Mouse (Mus musculus) myocyte (in vitro differentiated cells): Measurements from ENCODE around the gene Ctsll3. TPM values are rescaled to one million over a fixed set of nuclear protein-coding genes. Genes with fewer than 3 reads are reported as not detected.

Experiments used
- H3K27me3 ChIP-seq: one replicate; pipeline ENCODE4 v1.6.1; 2011; ENCODE audit not compliant: control insufficient read depth, insufficient read depth, insufficient read length
- H3K36me3 ChIP-seq: one replicate; pipeline ENCODE4 v1.6.1; 2011; ENCODE audit not compliant: control insufficient read depth, insufficient read depth
- H3K4me2 ChIP-seq: one replicate; pipeline ENCODE4 v1.6.1; 2011; ENCODE audit warnings: low read depth, control low read depth
- H3K4me3 ChIP-seq: one replicate; pipeline ENCODE4 v1.5.1; 2011; ENCODE audit warnings: mild to moderate bottlenecking, control low read depth, moderate library complexity
- H3K79me2 ChIP-seq: one replicate; pipeline ENCODE4 v1.6.1; 2011; ENCODE audit not compliant: control insufficient read depth, insufficient read depth
- H3ac ChIP-seq: one replicate; pipeline ENCODE4 v1.6.1; 2011; ENCODE audit not compliant: control insufficient read depth, insufficient read length
- CEBPB ChIP-seq: IDR thresholded peaks from 2 replicates; pipeline ENCODE4 v1.6.1; 2011; ENCODE audit warnings: mild to moderate bottlenecking, moderate library complexity; ENCODE audit not compliant: poor library complexity, insufficient read depth, severe bottlenecking
- E2F4 ChIP-seq: IDR thresholded peaks from one replicate; pipeline ENCODE4 v1.6.1; 2011; ENCODE audit warnings: mild to moderate bottlenecking, control low read depth, moderate library complexity; ENCODE audit not compliant: insufficient read depth
- MAX ChIP-seq: IDR thresholded peaks from one replicate; pipeline ENCODE4 v1.6.1; 2011; ENCODE audit warnings: low read depth, mild to moderate bottlenecking, control low read depth
- MYOD1 ChIP-seq, 3 experiments: IDR thresholded peaks; one replicate each; pipeline ENCODE4 v1.6.1; 2011; ENCODE audit warnings: control low read depth in 2 of 3, low read depth in 2 of 3, mild to moderate bottlenecking in 2 of 3, moderate library complexity in 1 of 3; ENCODE audit not compliant: insufficient read length in 2 of 3, control insufficient read depth in 1 of 3
- MYOG ChIP-seq, 3 experiments: IDR thresholded peaks; one replicate each; pipeline ENCODE4 v1.6.1; 2011; ENCODE audit warnings: control low read depth in 2 of 3, low read depth in 2 of 3, mild to moderate bottlenecking in 2 of 3; ENCODE audit not compliant: insufficient read length in 2 of 3, control insufficient read depth in 1 of 3, insufficient read depth in 1 of 3
- POLR2A ChIP-seq: IDR thresholded peaks from one replicate; pipeline ENCODE4 v1.6.1; 2011; ENCODE audit warnings: low read depth, mild to moderate bottlenecking, control low read depth, moderate library complexity; ENCODE audit not compliant: insufficient read length
- POLR2AphosphoS2 ChIP-seq: IDR thresholded peaks from one replicate; pipeline ENCODE4 v1.6.1; 2011; ENCODE audit warnings: low read depth, control low read depth; ENCODE audit not compliant: insufficient read length
- REST ChIP-seq: IDR thresholded peaks from one replicate; pipeline ENCODE4 v1.6.1; 2011; ENCODE audit warnings: mild to moderate bottlenecking, control low read depth, moderate library complexity; ENCODE audit not compliant: insufficient read depth, insufficient read length
- SRF ChIP-seq: IDR thresholded peaks from one replicate; pipeline ENCODE4 v1.6.1; 2011; ENCODE audit warnings: low read depth; ENCODE audit not compliant: control insufficient read depth, insufficient read length
- TCF12 ChIP-seq: IDR thresholded peaks from one replicate; pipeline ENCODE4 v1.6.1; 2011; ENCODE audit warnings: mild to moderate bottlenecking, control low read depth; ENCODE audit not compliant: poor library complexity, insufficient read depth, severe bottlenecking
- TCF3 ChIP-seq: IDR thresholded peaks from one replicate; pipeline ENCODE4 v1.6.1; 2011; ENCODE audit warnings: low read depth, control low read depth; ENCODE audit not compliant: insufficient read length
- USF1 ChIP-seq: IDR thresholded peaks from one replicate; pipeline ENCODE4 v1.6.1; 2011; ENCODE audit warnings: low read depth, mild to moderate bottlenecking, control low read depth, moderate library complexity
- polyA plus RNA-seq: library from polyadenylated mRNA; unstranded; fragments of >200 nt; fragmentation: generic; extraction: Trizol; gene quantifications from one replicate; pipeline ENCODE4 v1.2.1, GENCODE M21; 2012; ENCODE audit warnings: missing spikeins

Ctsll3 gene
- polyA plus RNA-seq, 1 experiment: not detected

DNA sequence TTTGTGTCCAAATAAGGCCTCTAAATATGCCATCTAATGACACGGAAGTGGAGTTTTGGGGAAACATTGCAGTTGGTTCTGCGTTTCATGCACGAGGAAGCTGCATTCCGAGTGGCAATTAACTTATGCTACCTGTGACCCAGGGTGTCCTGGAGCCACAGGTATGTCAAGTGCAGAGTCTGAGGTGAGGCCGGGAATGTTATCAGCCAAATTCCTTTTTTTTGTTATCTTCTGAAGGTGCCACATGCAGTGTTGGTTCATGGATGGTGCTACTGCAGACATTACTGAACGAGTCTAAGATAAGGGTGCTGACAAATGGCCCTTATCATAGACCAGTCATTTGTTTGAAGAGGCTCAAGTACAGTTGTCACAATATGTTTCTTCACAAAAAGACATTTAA is 10.1 kb upstream of the Ctsll3 start:
- Histone ChIP-seq H3K4me2 (no peak overlapping the region), H3K27me3 (no peaks in the 10 kb centered on the region), H3K36me3 (no peaks in the 10 kb centered on the region), H3K79me2 (no peaks in the 10 kb centered on the region), H3ac (no peak overlapping the region), H3K4me3 (no peak overlapping the region)
- TF ChIP-seq MYOG (IDR thresholded peaks at IDR 0.05; ENCODE audit: control insufficient read depth in 1 of 3, insufficient read depth in 1 of 3, insufficient read length in 2 of 3, low read depth in 2 of 3) (no peak), E2F4 (no peak), MAX (no peak), TCF12 (no peak), USF1 (no peak), TCF3 (no peak), REST (no peak), SRF (no peak), POLR2A (no peak), MYOD1 (IDR thresholded peaks at IDR 0.05; ENCODE audit: control insufficient read depth in 1 of 3, insufficient read length in 2 of 3, low read depth in 2 of 3) (no peak), CEBPB (no peak), POLR2AphosphoS2 (no peak)

- H3K27me3 ChIP-seq: no peaks in the 10 kb centered on the region
- TF ChIP-seq REST: no peak
- TF ChIP-seq CEBPB: no peak
- TF ChIP-seq E2F4: no peak
- TF ChIP-seq SRF: no peak
- no peak for TF ChIP-seq USF1
- TF ChIP-seq MYOD1 (IDR thresholded peaks at IDR 0.05; ENCODE audit: control insufficient read depth in 1 of 3, insufficient read length in 2 of 3, low read depth in 2 of 3): no peak
- TF ChIP-seq MAX: no peak
- TF ChIP-seq POLR2A: no peak
- no peak for TF ChIP-seq MYOG (IDR thresholded peaks at IDR 0.05; ENCODE audit: control insufficient read depth in 1 of 3, insufficient read depth in 1 of 3, insufficient read length in 2 of 3, low read depth in 2 of 3)
- H3K79me2 ChIP-seq: no peaks in the 10 kb centered on the region
Observed at GRCm38 (mm10) chr13:60809690-60810089, 7.0 kb upstream of the Ctsll3 start.

GRCm38 (mm10) chr13:60789466-60789865 is 13.2 kb downstream of the Ctsll3 start:
- no peak for TF ChIP-seq TCF3
- no peak for TF ChIP-seq E2F4
- TF ChIP-seq SRF: no peak
- no peak for TF ChIP-seq REST
- no peak for TF ChIP-seq USF1
- TF ChIP-seq POLR2A: no peak
- TF ChIP-seq CEBPB: no peak
- no peak for TF ChIP-seq POLR2AphosphoS2
- no peak for TF ChIP-seq MYOG (IDR thresholded peaks at IDR 0.05; ENCODE audit: control insufficient read depth in 1 of 3, insufficient read depth in 1 of 3, insufficient read length in 2 of 3, low read depth in 2 of 3)
- no peak for TF ChIP-seq MYOD1 (IDR thresholded peaks at IDR 0.05; ENCODE audit: control insufficient read depth in 1 of 3, insufficient read length in 2 of 3, low read depth in 2 of 3)
- no peak for TF ChIP-seq MAX
- no peak for TF ChIP-seq TCF12
- no peaks in the 10 kb centered on the region for H3K79me2 ChIP-seq
- H3K36me3 ChIP-seq: no peaks in the 10 kb centered on the region
- H3ac ChIP-seq: no peak overlapping the region
- H3K4me3 ChIP-seq: no peak overlapping the region
- H3K4me2 ChIP-seq: no peak overlapping the region
- H3K27me3 ChIP-seq: no peaks in the 10 kb centered on the region

More at GRCm38 (mm10) chr13:60809690-60810089, 7.0 kb upstream of the Ctsll3 start:
- no peak overlapping the region for H3ac ChIP-seq
- H3K4me3 ChIP-seq: no peak overlapping the region
- no peaks in the 10 kb centered on the region for H3K36me3 ChIP-seq
- H3K4me2 ChIP-seq: no peak overlapping the region

DNA sequence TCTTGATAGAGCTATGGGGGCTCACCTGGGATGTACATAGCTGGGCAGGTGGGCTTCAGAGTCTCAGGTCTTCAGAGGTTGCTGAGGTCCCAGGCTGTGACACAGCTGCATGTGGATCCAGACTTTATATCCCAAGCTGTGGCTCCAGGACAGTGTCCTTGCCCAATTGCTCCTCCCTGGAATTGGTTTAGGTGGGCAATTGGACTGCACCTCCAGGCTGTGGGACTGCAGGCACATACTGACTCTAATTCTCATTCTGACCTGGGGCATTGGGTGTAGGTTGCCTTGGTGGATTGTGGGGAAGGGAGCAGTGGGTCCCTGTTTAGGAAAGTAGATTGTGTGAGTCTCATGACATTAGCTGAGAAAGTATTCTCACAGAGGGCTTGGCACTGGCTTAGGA is 16.4 kb downstream of the Ctsll3 start, which contains the start of gene BC051665:
Gene BC051665 (minus strand): TSS at position 101 of the 400 bp plus-strand sequence.
- Histone ChIP-seq H3K36me3 (no peaks in the 10 kb centered on the region), H3K27me3 (no peaks in the 10 kb centered on the region), H3K79me2 (no peaks in the 10 kb centered on the region), H3K4me2 (no peak within 1 kb of the TSS), H3ac (no peak within 1 kb of the TSS), H3K4me3 (no peak within 1 kb of the TSS)
- no peak for TF ChIP-seq CEBPB
- TF ChIP-seq SRF: no peak
- no peak for TF ChIP-seq REST
- TF ChIP-seq TCF12: no peak
- TF ChIP-seq E2F4: no peak
- no peak for TF ChIP-seq MYOG (IDR thresholded peaks at IDR 0.05; ENCODE audit: control insufficient read depth in 1 of 3, insufficient read depth in 1 of 3, insufficient read length in 2 of 3, low read depth in 2 of 3)
- no peak for TF ChIP-seq POLR2A
- TF ChIP-seq MYOD1 (IDR thresholded peaks at IDR 0.05; ENCODE audit: control insufficient read depth in 1 of 3, insufficient read length in 2 of 3, low read depth in 2 of 3): no peak
- TF ChIP-seq TCF3: no peak
- TF ChIP-seq MAX: no peak
- no peak for TF ChIP-seq POLR2AphosphoS2

DNA sequence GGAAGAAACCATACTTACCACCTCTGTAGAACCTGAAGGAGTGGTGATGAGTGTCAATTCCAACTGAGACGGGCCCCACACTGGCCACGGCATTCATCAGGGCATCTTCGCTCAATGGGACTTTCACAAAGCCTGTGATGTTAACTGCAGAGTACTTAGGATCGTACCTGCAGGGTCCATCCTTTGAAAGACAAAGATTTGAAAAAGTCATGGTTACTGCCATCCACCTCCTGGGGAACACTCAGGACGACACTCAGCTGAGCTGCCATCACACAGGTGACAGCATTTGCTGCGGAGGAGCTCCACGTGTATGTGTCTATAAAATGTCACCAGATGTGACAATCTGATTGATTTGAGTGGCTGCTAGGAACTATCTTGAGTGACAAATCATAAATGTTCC is 19.3 kb downstream of the Ctsll3 start:
- Histone ChIP-seq H3K27me3 (no peaks in the 10 kb centered on the region), H3K79me2 (no peaks in the 10 kb centered on the region), H3K4me2 (no peak overlapping the region), H3K36me3 (no peaks in the 10 kb centered on the region), H3ac (no peak overlapping the region), H3K4me3 (no peak overlapping the region)
- TF ChIP-seq TCF3 (no peak), MYOG (IDR thresholded peaks at IDR 0.05; ENCODE audit: control insufficient read depth in 1 of 3, insufficient read depth in 1 of 3, insufficient read length in 2 of 3, low read depth in 2 of 3) (no peak), POLR2A (no peak), E2F4 (no peak), USF1 (no peak), POLR2AphosphoS2 (no peak), MAX (no peak), MYOD1 (IDR thresholded peaks at IDR 0.05; ENCODE audit: control insufficient read depth in 1 of 3, insufficient read length in 2 of 3, low read depth in 2 of 3) (no peak), CEBPB (no peak), TCF12 (no peak), SRF (no peak), REST (no peak)
